Mouse (Mus musculus): ENCODE data around the gene Olfr843.

Olfr843 gene

GRCm38 (mm10) chr9:19251887-19252286 is at the start of gene Olfr843:
Gene Olfr843, minus strand, starts transcription at chr9:19251987.
- ATAC-seq (ENCODE audit: low TSS enrichment): no peak

All from frontal cortex, adult (tissue).